Mouse (Mus musculus) limb, embryonic 10.5 days (tissue): ENCODE data around the gene Oaf. TPM values are rescaled to one million over a fixed set of nuclear protein-coding genes. Genes with fewer than 3 reads are reported as not detected.

Experiments used
- DNase-seq: peaks from one replicate; pipeline ENCODE4 v3.0.0-alpha.2; 2017; ENCODE audit warnings: low spot score
- H3K27ac ChIP-seq: fragments of 300-500 bp; sonication (generic); 2 replicates; pipeline ENCODE4 v1.5.1; 2016; ENCODE audit warnings: mild to moderate bottlenecking
- H3K27me3 ChIP-seq: fragments of 300-500 bp; sonication (generic); 2 replicates; pipeline ENCODE4 v1.6.1; 2016; ENCODE audit warnings: low read depth, mild to moderate bottlenecking; ENCODE audit not compliant: poor library complexity, severe bottlenecking
- H3K36me3 ChIP-seq: fragments of 300-500 bp; sonication (generic); 2 replicates; pipeline ENCODE4 v1.6.1; 2016; ENCODE audit warnings: mild to moderate bottlenecking, moderate library complexity
- H3K4me1 ChIP-seq: fragments of 300-500 bp; sonication (generic); 2 replicates; pipeline ENCODE4 v1.6.1; 2016
- H3K4me3 ChIP-seq: fragments of 300-500 bp; sonication (generic); 2 replicates; pipeline ENCODE4 v1.5.1; 2016; ENCODE audit warnings: mild to moderate bottlenecking, moderate library complexity
- H3K9me3 ChIP-seq: fragments of 300-500 bp; sonication (generic); replicated peaks from 2 replicates; pipeline ENCODE4 v1.6.1; 2016; ENCODE audit warnings: mild to moderate bottlenecking
- WGBS: fragments of 180-500 bp; shearing (Covaris S2); methylation state at CpG from one replicate; pipeline ENCODE4 v1.1.7; 2016; 5-methylcytosine and 5-hydroxymethylcytosine counted together
- polyA plus RNA-seq: library from polyadenylated mRNA; unstranded; fragments of >200 nt; fragmentation: Nextera tagmentation; extraction: Ambion mirVana; gene quantifications from 2 replicates; pipeline ENCODE4 v1.2.1, GENCODE M21; 2016

Oaf gene
- polyA plus RNA-seq, 1 experiment from 2014 or later: 87.4 TPM

- Histone ChIP-seq H3K27me3 (no peaks in the 10 kb centered on the region), H3K27ac (peak overlapping the region; percentile 93), H3K4me3 (peak overlapping the region; percentile 85), H3K36me3 (peaks cover 38% of the 10 kb centered on the region), H3K4me1 (peaks cover 78% of the 10 kb centered on the region), H3K9me3 (no peaks in the 10 kb centered on the region)
- DNase-seq: peak; percentile 62
- WGBS: under 1% methylated on average over 51 of the region's 51 CpGs
These were observed 823 bp downstream of the Oaf start for GRCm38 (mm10) chr9:43238631-43239545.

GRCm38 (mm10) chr9:43238167-43238566 lies 1.5 kb downstream of the Oaf start:
- WGBS: 26% methylated on average over 2 of the region's 2 CpGs
- H3K4me1 ChIP-seq: peaks cover 81% of the 10 kb centered on the region
- no peak for DNase-seq
- H3K9me3 ChIP-seq: no peaks in the 10 kb centered on the region
- H3K36me3 ChIP-seq: peaks cover 46% of the 10 kb centered on the region
- no peaks in the 10 kb centered on the region for H3K27me3 ChIP-seq
- peak overlapping the region; percentile 93 for H3K27ac ChIP-seq
- peak overlapping the region; percentile 85 for H3K4me3 ChIP-seq

- Histone ChIP-seq H3K27ac (peak overlapping the region; percentile 61; the same call in 1 of the 2 replicates), H3K36me3 (peaks cover 54% of the 10 kb centered on the region), H3K4me3 (peak overlapping the region; percentile 85), H3K9me3 (no peaks in the 10 kb centered on the region), H3K27me3 (no peaks in the 10 kb centered on the region), H3K4me1 (peaks cover 81% of the 10 kb centered on the region)
- 37% methylated on average over 7 of the region's 7 CpGs for WGBS
- DNase-seq: no peak
These were observed 2.5 kb downstream of the Oaf start for GRCm38 (mm10) chr9:43237111-43237775.

GRCm38 (mm10) chr9:43236576-43236975 lies 3.1 kb downstream of the Oaf start:
- Histone ChIP-seq H3K4me1 (peaks cover 82% of the 10 kb centered on the region), H3K4me3 (peak overlapping the region; percentile 85; the same call in 1 of the 2 replicates)
- WGBS: 90% methylated on average over 7 of the region's 7 CpGs

GRCm38 (mm10) chr9:43236106-43236505 lies 3.6 kb downstream of the Oaf start:
- Histone ChIP-seq H3K4me3 (no peak overlapping the region), H3K9me3 (no peaks in the 10 kb centered on the region), H3K27ac (no peak overlapping the region), H3K36me3 (peaks cover 65% of the 10 kb centered on the region), H3K4me1 (peaks cover 82% of the 10 kb centered on the region), H3K27me3 (no peaks in the 10 kb centered on the region)
- WGBS: 90% methylated on average over 1 of the region's 1 CpGs
- DNase-seq: no peak

More at GRCm38 (mm10) chr9:43236576-43236975, 3.1 kb downstream of the Oaf start:
- no peak for DNase-seq
- Histone ChIP-seq H3K27me3 (no peaks in the 10 kb centered on the region), H3K9me3 (no peaks in the 10 kb centered on the region), H3K36me3 (peaks cover 60% of the 10 kb centered on the region), H3K27ac (no peak overlapping the region)

- Histone ChIP-seq H3K4me3 (no peak overlapping the region), H3K27ac (0 out of 2 replicates have a peak overlapping the region, but pooled peaks have one; percentile 0), H3K36me3 (peaks cover 73% of the 10 kb centered on the region), H3K27me3 (no peaks in the 10 kb centered on the region), H3K9me3 (no peaks in the 10 kb centered on the region), H3K4me1 (peaks cover 82% of the 10 kb centered on the region)
- no peak for DNase-seq
- WGBS: 92% methylated on average over 6 of the region's 6 CpGs
These were observed 4.4 kb downstream of the Oaf start for GRCm38 (mm10) chr9:43235336-43235735.

GRCm38 (mm10) chr9:43234496-43234895 lies 5.2 kb downstream of the Oaf start:
- Histone ChIP-seq H3K27me3 (no peaks in the 10 kb centered on the region), H3K9me3 (no peaks in the 10 kb centered on the region), H3K4me1 (peaks cover 84% of the 10 kb centered on the region), H3K4me3 (no peak overlapping the region), H3K36me3 (peaks cover 81% of the 10 kb centered on the region), H3K27ac (no peak overlapping the region)
- no peak for DNase-seq
- 88% methylated on average over 5 of the region's 5 CpGs for WGBS

GRCm38 (mm10) chr9:43233515-43233914 lies 6.2 kb downstream of the Oaf start:
- DNase-seq: no peak
- H3K36me3 ChIP-seq: peaks cover 91% of the 10 kb centered on the region
- 98% methylated on average over 1 of the region's 1 CpGs for WGBS
- no peaks in the 10 kb centered on the region for H3K27me3 ChIP-seq
- H3K4me3 ChIP-seq: no peak overlapping the region
- H3K4me1 ChIP-seq: peaks cover 81% of the 10 kb centered on the region
- H3K9me3 ChIP-seq: no peaks in the 10 kb centered on the region
- peak overlapping the region; percentile 21; the same call in 1 of the 2 replicates for H3K27ac ChIP-seq

GRCm38 (mm10) chr9:43233044-43233443 lies 6.7 kb downstream of the Oaf start:
- 81% methylated on average over 5 of the region's 5 CpGs for WGBS
- DNase-seq: no peak
- no peak overlapping the region for H3K4me3 ChIP-seq
- peaks cover 76% of the 10 kb centered on the region for H3K4me1 ChIP-seq
- no peaks in the 10 kb centered on the region for H3K27me3 ChIP-seq
- H3K27ac ChIP-seq: peak overlapping the region; percentile 21; the same call in 1 of the 2 replicates
- no peaks in the 10 kb centered on the region for H3K9me3 ChIP-seq
- peaks cover 96% of the 10 kb centered on the region for H3K36me3 ChIP-seq

- H3K27me3 ChIP-seq: no peaks in the 10 kb centered on the region
- H3K27ac ChIP-seq: peak overlapping the region; percentile 69
- WGBS: 22% methylated on average over 5 of the region's 5 CpGs
- no peak overlapping the region for H3K4me3 ChIP-seq
- peaks cover 68% of the 10 kb centered on the region for H3K4me1 ChIP-seq
- DNase-seq: no peak
- H3K36me3 ChIP-seq: peaks cover 98% of the 10 kb centered on the region
- no peaks in the 10 kb centered on the region for H3K9me3 ChIP-seq
These were observed 7.4 kb downstream of the Oaf start for GRCm38 (mm10) chr9:43232286-43232685.

GRCm38 (mm10) chr9:43231805-43232204 lies 7.9 kb downstream of the Oaf start:
- Histone ChIP-seq H3K9me3 (no peaks in the 10 kb centered on the region), H3K4me3 (no peak overlapping the region), H3K27me3 (no peaks in the 10 kb centered on the region), H3K36me3 (peaks cover 99% of the 10 kb centered on the region), H3K4me1 (peaks cover 66% of the 10 kb centered on the region), H3K27ac (peak overlapping the region; percentile 69)
- 60% methylated on average over 4 of the region's 4 CpGs for WGBS
- DNase-seq: no peak

GRCm38 (mm10) chr9:43230886-43231285 lies 8.8 kb downstream of the Oaf start:
- WGBS: 68% methylated on average over 4 of the region's 4 CpGs
- Histone ChIP-seq H3K4me3 (no peak overlapping the region), H3K27ac (peak overlapping the region; percentile 69), H3K36me3 (peaks cover 98% of the 10 kb centered on the region), H3K4me1 (peaks cover 66% of the 10 kb centered on the region), H3K27me3 (no peaks in the 10 kb centered on the region), H3K9me3 (no peaks in the 10 kb centered on the region)
- DNase-seq: no peak

- H3K4me1 ChIP-seq: peaks cover 74% of the 10 kb centered on the region
- 92% methylated on average over 7 of the region's 7 CpGs for WGBS
- H3K36me3 ChIP-seq: peaks cover 98% of the 10 kb centered on the region
- DNase-seq: no peak
- no peaks in the 10 kb centered on the region for H3K9me3 ChIP-seq
- H3K27me3 ChIP-seq: no peaks in the 10 kb centered on the region
- H3K4me3 ChIP-seq: no peak overlapping the region
- peak overlapping the region; percentile 46; the same call in 1 of the 2 replicates for H3K27ac ChIP-seq
These were observed 9.7 kb downstream of the Oaf start for GRCm38 (mm10) chr9:43229962-43230361.
